Mouse (Mus musculus) intestine, postnatal 0 days (tissue): ENCODE measurements at regions not wholly inside any gene's neighbourhood (a gene's known extent, or its start where the extent isn't known, plus 50 kb on each side); places are given as distances from the start of the nearest gene placed in this dataset.

ENCODE experiments used
- ATAC-seq: fragments of 200-750 bp; cut with Nextera tagmentation; 2 replicates; pipeline ENCODE4 v1.8.0; 2017; ENCODE audit warnings: mild to moderate bottlenecking, moderate TSS enrichment, moderate library complexity
- H3K27ac ChIP-seq: fragments of 300-500 bp; sonication (generic); 2 replicates; pipeline ENCODE4 v1.5.1; 2014; ENCODE audit warnings: mild to moderate bottlenecking, low read depth, low read length, moderate library complexity
- H3K27me3 ChIP-seq: fragments of 300-500 bp; sonication (generic); replicated peaks from 2 replicates; pipeline ENCODE4 v1.6.1; 2014; ENCODE audit warnings: low read length, mixed read lengths; ENCODE audit not compliant: control insufficient read depth, insufficient read depth
- H3K36me3 ChIP-seq: fragments of 300-500 bp; sonication (generic); 2 replicates; pipeline ENCODE4 v1.6.1; 2014; ENCODE audit warnings: mild to moderate bottlenecking, moderate library complexity; ENCODE audit not compliant: control insufficient read depth, insufficient read depth
- H3K4me1 ChIP-seq: fragments of 300-500 bp; sonication (generic); replicated peaks from 2 replicates; pipeline ENCODE4 v1.6.1; 2014; ENCODE audit warnings: antibody characterized with exemption, low read length, mixed read lengths; ENCODE audit not compliant: control insufficient read depth, insufficient read depth
- H3K4me2 ChIP-seq: fragments of 300-500 bp; sonication (generic); replicated peaks from 2 replicates; pipeline ENCODE4 v1.6.1; 2014; ENCODE audit warnings: low read depth, mild to moderate bottlenecking, moderate library complexity
- H3K4me3 ChIP-seq: fragments of 300-500 bp; sonication (generic); 2 replicates; pipeline ENCODE4 v1.5.1; 2014; ENCODE audit warnings: low read depth, low read length
- H3K9ac ChIP-seq: fragments of 300-500 bp; sonication (generic); 2 replicates; pipeline ENCODE4 v1.6.1; 2014; ENCODE audit warnings: mild to moderate bottlenecking, low read depth, low read length
- H3K9me3 ChIP-seq: fragments of 300-500 bp; sonication (generic); 2 replicates; pipeline ENCODE4 v1.6.1; 2016; ENCODE audit warnings: mixed run types; ENCODE audit not compliant: control insufficient read depth
- CTCF ChIP-seq: sonication (generic); IDR thresholded peaks from 2 replicates; pipeline ENCODE4 v1.5.1; 2016; ENCODE audit warnings: low read depth, mild to moderate bottlenecking, control low read depth, antibody characterized with exemption, moderate library complexity
- WGBS: fragments of 180-500 bp; shearing (Covaris S2); extraction: QIAGEN DNeasy Blood & Tissue Kit; methylation state at CpG from one replicate; pipeline ENCODE4 v1.1.7; 2014; 5-methylcytosine and 5-hydroxymethylcytosine counted together

GRCm38 (mm10) chr1:179871961-179872360 is 68.5 kb upstream of the Ahctf1 start:
- H3K4me2 ChIP-seq = no peak overlapping the region
- no peaks in the 10 kb centered on the region for H3K27me3 ChIP-seq
- H3K9ac ChIP-seq = no peak overlapping the region
- H3K4me3 ChIP-seq = no peak overlapping the region
- ATAC-seq = no peak
- no peaks in the 10 kb centered on the region for H3K36me3 ChIP-seq
- 93% methylated on average over 3 of the region's 3 CpGs for WGBS
- H3K27ac ChIP-seq = no peak overlapping the region
- TF ChIP-seq CTCF = no peak
- H3K9me3 ChIP-seq = no peaks in the 10 kb centered on the region
- H3K4me1 ChIP-seq = no peaks in the 10 kb centered on the region

GRCm38 (mm10) chr1:179868656-179869055 is 65.2 kb upstream of the Ahctf1 start:
- no peaks in the 10 kb centered on the region for H3K4me1 ChIP-seq
- 83% methylated on average over 9 of the region's 9 CpGs for WGBS
- H3K4me2 ChIP-seq = no peak overlapping the region
- no peaks in the 10 kb centered on the region for H3K27me3 ChIP-seq
- no peak for ATAC-seq
- H3K4me3 ChIP-seq = no peak overlapping the region
- no peaks in the 10 kb centered on the region for H3K9me3 ChIP-seq
- H3K36me3 ChIP-seq = no peaks in the 10 kb centered on the region
- no peak for TF ChIP-seq CTCF
- H3K27ac ChIP-seq = no peak overlapping the region
- H3K9ac ChIP-seq = no peak overlapping the region

GRCm38 (mm10) chr1:179867493-179867892 is 64.0 kb upstream of the Ahctf1 start:
- Histone ChIP-seq H3K27ac (no peak overlapping the region), H3K9me3 (no peaks in the 10 kb centered on the region), H3K4me3 (no peak overlapping the region), H3K4me2 (no peak overlapping the region), H3K4me1 (no peaks in the 10 kb centered on the region), H3K27me3 (no peaks in the 10 kb centered on the region), H3K9ac (no peak overlapping the region), H3K36me3 (no peaks in the 10 kb centered on the region)
- 86% methylated on average over 4 of the region's 4 CpGs for WGBS
- no peak for ATAC-seq
- no peak for TF ChIP-seq CTCF

GRCm38 (mm10) chr1:179866056-179866772 is 62.7 kb upstream of the Ahctf1 start:
- WGBS = 63% methylated on average over 16 of the region's 16 CpGs
- no peaks in the 10 kb centered on the region for H3K36me3 ChIP-seq
- no peaks in the 10 kb centered on the region for H3K9me3 ChIP-seq
- H3K27ac ChIP-seq = peak overlapping the region; percentile 70
- no peaks in the 10 kb centered on the region for H3K4me1 ChIP-seq
- no peak overlapping the region for H3K9ac ChIP-seq
- no peak overlapping the region for H3K4me3 ChIP-seq
- no peaks in the 10 kb centered on the region for H3K27me3 ChIP-seq
- no peak overlapping the region; the same call in 1 of the 2 replicates for H3K4me2 ChIP-seq
- ATAC-seq = no peak
- TF ChIP-seq CTCF = no peak

- Histone ChIP-seq H3K9ac (no peak overlapping the region), H3K4me3 (no peak overlapping the region), H3K27me3 (no peaks in the 10 kb centered on the region), H3K4me2 (no peak overlapping the region), H3K9me3 (no peaks in the 10 kb centered on the region), H3K36me3 (no peaks in the 10 kb centered on the region), H3K4me1 (no peaks in the 10 kb centered on the region), H3K27ac (peak overlapping the region; percentile 70; the same call in 1 of the 2 replicates)
- no peak for TF ChIP-seq CTCF
- 65% methylated on average over 11 of the region's 11 CpGs for WGBS
- no peak for ATAC-seq
Observed at GRCm38 (mm10) chr1:179865561-179865960, 62.1 kb upstream of the Ahctf1 start.

GRCm38 (mm10) chr1:179864537-179865226 is 61.2 kb upstream of the Ahctf1 start:
- no peaks in the 10 kb centered on the region for H3K4me1 ChIP-seq
- H3K4me3 ChIP-seq = no peak overlapping the region
- TF ChIP-seq CTCF = no peak
- no peaks in the 10 kb centered on the region for H3K9me3 ChIP-seq
- H3K4me2 ChIP-seq = no peak overlapping the region
- no peak for ATAC-seq
- H3K27me3 ChIP-seq = no peaks in the 10 kb centered on the region
- no peak overlapping the region for H3K9ac ChIP-seq
- 89% methylated on average over 5 of the region's 5 CpGs for WGBS
- no peaks in the 10 kb centered on the region for H3K36me3 ChIP-seq
- H3K27ac ChIP-seq = no peak overlapping the region
